Mouse (Mus musculus) left cerebral cortex, adult 2 months (tissue): ENCODE measurements at regions not wholly inside any gene's neighbourhood (a gene's known extent, or its start where the extent isn't known, plus 50 kb on each side); places are given as distances from the start of the nearest gene placed in this dataset.
A peak's percentile ranks its signal among the peaks of the same experiment; 100 is the strongest.
"Not testable (repeated sequence)": the region's sequence is repeated elsewhere in the genome, so short reads cannot be mapped to it uniquely, and the experiment has no call there.

Source experiments
- DNase-seq, 2 experiments: peaks; one replicate each; pipeline ENCODE4 v3.0.0; 2021 to 2022; ENCODE audit warnings: low spot score in 2 of 2, mixed read lengths in 1 of 2; ENCODE audit errors: extremely low spot score in 1 of 2
- H3K27ac ChIP-seq: fragments of 200-600 bp; 2 replicates; pipeline ENCODE4 v1.8.1; 2022
- H3K4me3 ChIP-seq: fragments of 200-600 bp; 2 replicates; pipeline ENCODE4 v1.8.1; 2022
- CTCF ChIP-seq: fragments of 200-600 bp; IDR thresholded peaks from 2 replicates; pipeline ENCODE4 v1.8.1; 2022; ENCODE audit warnings: antibody characterized with exemption, mild to moderate bottlenecking, moderate library complexity
- intact Hi-C: fragments of 180-260 bp; cut with DNase I; formaldehyde crosslinking; loops from one replicate; pipeline ENCODE4 v1.15.1; 2025

- TF ChIP-seq CTCF = peak; percentile 25; the same call in 1 of the 2 replicates
- DNase-seq, H3K4me3 ChIP-seq, intact Hi-C loops, H3K27ac ChIP-seq: not testable (repeated sequence)
Observed at GRCm38 (mm10) chrX:35683332-35683731, 205.3 kb upstream of the Dock11 start.
